Mouse (Mus musculus): ENCODE data around the gene Gm20388. TPM values are rescaled to one million over a fixed set of nuclear protein-coding genes. Genes with fewer than 3 reads are reported as not detected.

Gm20388 gene
- polyA plus RNA-seq, 1 experiment: 23.9 TPM

- no peak overlapping the region for H3K4me3 ChIP-seq (ENCODE audit: insufficient read depth, low read length)
- no peak for TF ChIP-seq POLR2A (IDR thresholded peaks at IDR 0.05; ENCODE audit: extremely low read depth, insufficient read depth, low read length)
- TF ChIP-seq CTCF (IDR thresholded peaks at IDR 0.05; ENCODE audit: extremely low read depth, insufficient read depth, low read length): peak; percentile 77
- no peaks in the 10 kb centered on the region; the same call in none of the 2 replicates for H3K4me1 ChIP-seq (ENCODE audit: control insufficient read depth, insufficient read depth, low read length)
- no peak overlapping the region for H3K27ac ChIP-seq (ENCODE audit: insufficient read depth, low read length)
These were observed 3922.1 kb downstream of the Gm20388 start for GRCm38 (mm10) chr8:123832757-123833156.

GRCm38 (mm10) chr8:123835451-123835850, 3924.8 kb downstream of the Gm20388 start:
- no peak overlapping the region for H3K4me3 ChIP-seq (ENCODE audit: insufficient read depth, low read length)
- H3K4me1 ChIP-seq (ENCODE audit: control insufficient read depth, insufficient read depth, low read length): peaks cover under 1% of the 10 kb centered on the region; the same call in 1 of the 2 replicates
- no peak overlapping the region for H3K27ac ChIP-seq (ENCODE audit: insufficient read depth, low read length)
- TF ChIP-seq CTCF (IDR thresholded peaks at IDR 0.05; ENCODE audit: extremely low read depth, insufficient read depth, low read length) (peak; percentile 82), POLR2A (IDR thresholded peaks at IDR 0.05; ENCODE audit: extremely low read depth, insufficient read depth, low read length) (no peak)

DNA sequence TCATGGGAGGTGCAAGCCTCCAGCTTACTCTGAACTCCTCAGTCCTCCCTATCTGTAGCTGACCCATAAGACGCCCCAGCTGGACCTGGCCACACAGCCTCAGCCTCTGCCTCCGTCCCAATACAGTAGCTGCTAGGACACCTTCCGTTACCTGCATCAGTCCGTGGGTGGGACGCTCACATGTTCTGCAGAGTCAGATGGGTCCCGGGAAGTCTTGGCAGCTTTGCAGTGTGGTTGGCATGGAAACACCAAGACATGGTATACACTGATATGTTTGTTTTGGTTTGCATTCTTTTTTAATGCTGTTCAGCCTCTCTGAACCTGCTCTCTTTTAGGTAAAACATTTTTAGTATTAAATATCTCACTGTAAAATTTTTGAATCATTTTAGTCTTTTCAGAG, 3925.7 kb downstream of the Gm20388 start:
- Histone ChIP-seq H3K27ac (ENCODE audit: insufficient read depth, low read length) (no peak overlapping the region), H3K4me3 (ENCODE audit: insufficient read depth, low read length) (no peak overlapping the region), H3K4me1 (ENCODE audit: control insufficient read depth, insufficient read depth, low read length) (peaks cover 4% of the 10 kb centered on the region)
- TF ChIP-seq POLR2A (IDR thresholded peaks at IDR 0.05; ENCODE audit: extremely low read depth, insufficient read depth, low read length): no peak
- no peak for TF ChIP-seq CTCF (IDR thresholded peaks at IDR 0.05; ENCODE audit: extremely low read depth, insufficient read depth, low read length)

- Histone ChIP-seq H3K4me1 (ENCODE audit: control insufficient read depth, insufficient read depth, low read length) (peaks cover 4% of the 10 kb centered on the region), H3K4me3 (ENCODE audit: insufficient read depth, low read length) (no peak overlapping the region), H3K27ac (ENCODE audit: insufficient read depth, low read length) (no peak overlapping the region)
- TF ChIP-seq CTCF (IDR thresholded peaks at IDR 0.05; ENCODE audit: extremely low read depth, insufficient read depth, low read length) (no peak), POLR2A (IDR thresholded peaks at IDR 0.05; ENCODE audit: extremely low read depth, insufficient read depth, low read length) (no peak)
These were observed 3927.9 kb downstream of the Gm20388 start for GRCm38 (mm10) chr8:123838496-123838895.

DNA sequence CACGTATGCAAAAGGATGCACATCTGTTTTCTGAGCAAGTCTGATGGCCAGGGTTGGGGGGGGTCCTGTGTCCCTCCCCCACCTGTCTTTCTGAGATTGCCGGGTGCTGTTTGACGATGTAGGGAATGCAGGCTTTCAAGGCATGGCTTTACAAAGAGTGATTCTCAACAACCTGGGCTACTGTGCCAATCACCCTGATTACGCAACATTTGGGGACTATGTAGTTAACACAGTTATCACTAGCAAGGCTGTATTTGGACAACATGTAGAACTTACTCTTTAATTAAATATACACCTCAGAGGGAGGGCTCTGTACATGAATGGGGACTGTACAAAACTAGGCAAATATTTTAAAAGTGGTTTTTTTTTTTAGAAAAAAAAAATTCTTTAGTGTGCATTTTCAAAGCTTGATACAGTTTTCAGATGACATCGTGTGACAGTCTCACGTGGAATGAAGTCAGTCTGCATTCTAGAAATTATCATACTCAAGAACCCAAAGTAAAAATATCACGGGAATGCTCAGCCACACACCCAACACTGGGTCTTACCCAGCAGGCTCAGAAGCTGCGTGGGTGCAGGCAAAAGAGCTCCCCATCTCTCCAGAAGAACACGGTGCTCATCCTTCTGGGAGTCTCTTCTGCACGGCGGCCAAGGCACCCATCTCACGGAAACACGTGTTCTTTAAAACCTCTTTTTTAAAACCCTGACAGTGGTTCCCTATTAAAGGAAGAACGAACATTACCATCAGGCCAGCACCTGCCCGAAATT, 3930.1 kb downstream of the Gm20388 start:
- no peak for TF ChIP-seq POLR2A (IDR thresholded peaks at IDR 0.05; ENCODE audit: extremely low read depth, insufficient read depth, low read length)
- TF ChIP-seq CTCF (IDR thresholded peaks at IDR 0.05; ENCODE audit: extremely low read depth, insufficient read depth, low read length): no peak
- no peak overlapping the region for H3K4me3 ChIP-seq (ENCODE audit: insufficient read depth, low read length)
- peak overlapping the region; percentile 51 for H3K27ac ChIP-seq (ENCODE audit: insufficient read depth, low read length)
- H3K4me1 ChIP-seq (ENCODE audit: control insufficient read depth, insufficient read depth, low read length): peaks cover 6% of the 10 kb centered on the region

- H3K27ac ChIP-seq (ENCODE audit: insufficient read depth, low read length): no peak overlapping the region
- no peak for TF ChIP-seq POLR2A (IDR thresholded peaks at IDR 0.05; ENCODE audit: extremely low read depth, insufficient read depth, low read length)
- no peak for TF ChIP-seq CTCF (IDR thresholded peaks at IDR 0.05; ENCODE audit: extremely low read depth, insufficient read depth, low read length)
- peaks cover 14% of the 10 kb centered on the region for H3K4me1 ChIP-seq (ENCODE audit: control insufficient read depth, insufficient read depth, low read length)
- no peak overlapping the region for H3K4me3 ChIP-seq (ENCODE audit: insufficient read depth, low read length)
These were observed 3931.4 kb downstream of the Gm20388 start for GRCm38 (mm10) chr8:123842086-123842485.

DNA sequence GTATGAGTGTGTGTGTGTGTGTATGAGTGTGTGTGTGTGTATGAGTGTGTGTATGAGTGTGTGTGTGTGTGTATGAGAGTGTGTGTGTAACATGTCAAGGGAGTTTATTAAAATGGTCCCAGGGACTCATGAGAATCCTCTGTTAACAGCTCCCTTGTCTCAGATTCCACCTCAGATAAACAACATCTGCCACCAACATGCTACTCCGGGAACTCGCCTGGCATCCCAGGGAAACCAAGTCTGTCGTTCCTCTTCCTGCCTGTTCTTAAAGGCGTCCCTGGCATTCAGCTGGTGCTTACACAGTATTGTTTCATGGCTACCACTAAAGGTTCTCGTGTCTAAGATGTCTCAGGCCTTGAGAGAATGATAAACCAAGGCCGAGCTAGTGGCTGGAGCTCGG, 3933.7 kb downstream of the Gm20388 start:
- no peak for TF ChIP-seq CTCF (IDR thresholded peaks at IDR 0.05; ENCODE audit: extremely low read depth, insufficient read depth, low read length)
- TF ChIP-seq POLR2A (IDR thresholded peaks at IDR 0.05; ENCODE audit: extremely low read depth, insufficient read depth, low read length): no peak
- H3K4me1 ChIP-seq (ENCODE audit: control insufficient read depth, insufficient read depth, low read length): peaks cover 22% of the 10 kb centered on the region
- no peak overlapping the region for H3K27ac ChIP-seq (ENCODE audit: insufficient read depth, low read length)
- no peak overlapping the region for H3K4me3 ChIP-seq (ENCODE audit: insufficient read depth, low read length)

- Histone ChIP-seq H3K4me1 (ENCODE audit: control insufficient read depth, insufficient read depth, low read length) (peaks cover 22% of the 10 kb centered on the region), H3K4me3 (ENCODE audit: insufficient read depth, low read length) (no peak overlapping the region), H3K27ac (ENCODE audit: insufficient read depth, low read length) (no peak overlapping the region)
- TF ChIP-seq POLR2A (IDR thresholded peaks at IDR 0.05; ENCODE audit: extremely low read depth, insufficient read depth, low read length) (no peak), CTCF (IDR thresholded peaks at IDR 0.05; ENCODE audit: extremely low read depth, insufficient read depth, low read length) (no peak)
These were observed 3934.5 kb downstream of the Gm20388 start for GRCm38 (mm10) chr8:123845114-123845513.

GRCm38 (mm10) chr8:123845991-123846390, 3935.3 kb downstream of the Gm20388 start:
- H3K4me1 ChIP-seq (ENCODE audit: control insufficient read depth, insufficient read depth, low read length): peaks cover 20% of the 10 kb centered on the region
- peak overlapping the region; percentile 39 for H3K27ac ChIP-seq (ENCODE audit: insufficient read depth, low read length)
- no peak overlapping the region for H3K4me3 ChIP-seq (ENCODE audit: insufficient read depth, low read length)
- TF ChIP-seq CTCF (IDR thresholded peaks at IDR 0.05; ENCODE audit: extremely low read depth, insufficient read depth, low read length) (no peak), POLR2A (IDR thresholded peaks at IDR 0.05; ENCODE audit: extremely low read depth, insufficient read depth, low read length) (no peak)

GRCm38 (mm10) chr8:123846509-123846908, 3935.9 kb downstream of the Gm20388 start:
- Histone ChIP-seq H3K4me1 (ENCODE audit: control insufficient read depth, insufficient read depth, low read length) (peaks cover 18% of the 10 kb centered on the region), H3K4me3 (ENCODE audit: insufficient read depth, low read length) (no peak overlapping the region), H3K27ac (ENCODE audit: insufficient read depth, low read length) (peak overlapping the region; percentile 27; the same call in 1 of the 2 replicates)
- no peak for TF ChIP-seq POLR2A (IDR thresholded peaks at IDR 0.05; ENCODE audit: extremely low read depth, insufficient read depth, low read length)
- TF ChIP-seq CTCF (IDR thresholded peaks at IDR 0.05; ENCODE audit: extremely low read depth, insufficient read depth, low read length): no peak

All from cortical plate, adult 2 months (tissue).